Mouse (Mus musculus) heart, postnatal 0 days (tissue): ENCODE data around the gene Gm20431. TPM values are rescaled to one million over a fixed set of nuclear protein-coding genes. Genes with fewer than 3 reads are reported as not detected.

Source experiments
- ATAC-seq: fragments of 200-750 bp; cut with Nextera tagmentation; 2 replicates; pipeline ENCODE4 v1.8.0; 2017; ENCODE audit warnings: low read depth, moderate number of reproducible peaks, moderate library complexity; ENCODE audit not compliant: insufficient read depth
- DNase-seq: peaks from one replicate; pipeline ENCODE4 v3.0.0-alpha.2; 2016; ENCODE audit warnings: low spot score
- H3K27ac ChIP-seq: fragments of 300-500 bp; sonication (generic); 2 replicates; pipeline ENCODE4 v1.5.1; 2014; ENCODE audit warnings: low read depth, mild to moderate bottlenecking
- H3K27me3 ChIP-seq: fragments of 300-500 bp; sonication (generic); 2 replicates; pipeline ENCODE4 v1.6.1; 2014; ENCODE audit warnings: low read length, mixed read lengths; ENCODE audit not compliant: control insufficient read depth, insufficient read depth
- H3K36me3 ChIP-seq: fragments of 300-500 bp; sonication (generic); replicated peaks from 2 replicates; pipeline ENCODE4 v1.6.1; 2014; ENCODE audit warnings: low read length, mixed read lengths; ENCODE audit not compliant: control insufficient read depth, insufficient read depth
- H3K4me1 ChIP-seq: fragments of 300-500 bp; sonication (generic); 2 replicates; pipeline ENCODE4 v1.6.1; 2014; ENCODE audit warnings: antibody characterized with exemption; ENCODE audit not compliant: control insufficient read depth, insufficient read depth
- H3K4me2 ChIP-seq: fragments of 300-500 bp; sonication (generic); 2 replicates; pipeline ENCODE4 v1.6.1; 2014; ENCODE audit warnings: low read depth, mild to moderate bottlenecking, low read length, moderate library complexity
- H3K4me3 ChIP-seq: fragments of 300-500 bp; sonication (generic); 2 replicates; pipeline ENCODE4 v1.5.1; 2014; ENCODE audit warnings: low read depth, low read length
- H3K9ac ChIP-seq: fragments of 300-500 bp; sonication (generic); replicated peaks from 2 replicates; pipeline ENCODE4 v1.6.1; 2014; ENCODE audit warnings: low read depth, low read length, mixed read lengths
- H3K9me3 ChIP-seq: fragments of 300-500 bp; sonication (generic); replicated peaks from 2 replicates; pipeline ENCODE4 v1.6.1; 2016; ENCODE audit warnings: low read length; ENCODE audit not compliant: control insufficient read depth
- CTCF ChIP-seq: IDR thresholded peaks from 2 replicates; pipeline ENCODE4 v1.5.1; 2016; ENCODE audit warnings: antibody characterized with exemption, control low read depth, low read depth
- EP300 ChIP-seq: IDR thresholded peaks from 2 replicates; pipeline ENCODE4 v1.6.1; 2016; ENCODE audit warnings: antibody characterized with exemption, low read depth
- WGBS: fragments of 180-500 bp; shearing (Covaris S2); extraction: QIAGEN DNeasy Blood & Tissue Kit; methylation state at CpG from one replicate; pipeline ENCODE4 v1.1.7; 2014; 5-methylcytosine and 5-hydroxymethylcytosine counted together
- polyA plus RNA-seq: library from polyadenylated mRNA; unstranded; fragments of >200 nt; fragmentation: Nextera tagmentation; extraction: Ambion mirVana; gene quantifications from 2 replicates; pipeline ENCODE4 v1.2.1, GENCODE M21; 2015
- total RNA-seq: library from RNA; depleted of rRNA; stranded (reverse); fragments of >200 nt; gene quantifications from 2 replicates; pipeline ENCODE4 v1.2.3, GENCODE M21; 2014; ENCODE audit warnings: low replicate concordance

Gm20431 gene
- total and polyA plus RNA-seq, 2 experiments from 2014 or later = 5.1 to 5.8 TPM

DNA sequence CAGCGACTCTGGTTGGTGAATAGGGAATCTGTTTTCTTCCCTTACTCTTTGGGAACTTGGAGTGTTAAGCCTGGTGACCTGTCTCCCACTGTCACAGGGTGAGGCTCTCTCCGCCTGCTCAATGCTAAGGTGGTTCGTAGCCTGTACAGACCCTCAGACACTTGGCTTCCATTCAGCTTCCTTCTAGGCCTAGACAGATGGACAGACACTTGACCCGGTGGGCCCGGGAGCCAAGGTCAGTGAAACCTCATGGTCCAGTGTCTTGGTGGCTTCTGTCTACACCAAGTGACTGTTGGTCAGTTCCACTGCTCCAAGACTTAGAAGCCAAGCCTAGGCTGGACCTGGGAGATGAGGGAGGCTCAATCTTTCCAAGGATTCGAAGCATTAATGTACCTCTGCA lies 30.1 kb upstream of the Gm20431 start:
- TF ChIP-seq CTCF = no peak
- no peak for TF ChIP-seq EP300
- peak overlapping the region; percentile 95 for H3K4me2 ChIP-seq
- 81% methylated on average over 6 of the region's 6 CpGs for WGBS
- H3K4me1 ChIP-seq = peaks cover 16% of the 10 kb centered on the region; the same call in 1 of the 2 replicates
- H3K4me3 ChIP-seq = peak overlapping the region; percentile 73
- no peak for ATAC-seq
- no peaks in the 10 kb centered on the region for H3K27me3 ChIP-seq
- H3K27ac ChIP-seq = 0 out of 2 replicates have a peak overlapping the region, but pooled peaks have one; percentile 18
- no peaks in the 10 kb centered on the region for H3K9me3 ChIP-seq
- H3K9ac ChIP-seq = peak overlapping the region; percentile 86; the same call in 1 of the 2 replicates
- no peak for DNase-seq
- H3K36me3 ChIP-seq = no peaks in the 10 kb centered on the region

DNA sequence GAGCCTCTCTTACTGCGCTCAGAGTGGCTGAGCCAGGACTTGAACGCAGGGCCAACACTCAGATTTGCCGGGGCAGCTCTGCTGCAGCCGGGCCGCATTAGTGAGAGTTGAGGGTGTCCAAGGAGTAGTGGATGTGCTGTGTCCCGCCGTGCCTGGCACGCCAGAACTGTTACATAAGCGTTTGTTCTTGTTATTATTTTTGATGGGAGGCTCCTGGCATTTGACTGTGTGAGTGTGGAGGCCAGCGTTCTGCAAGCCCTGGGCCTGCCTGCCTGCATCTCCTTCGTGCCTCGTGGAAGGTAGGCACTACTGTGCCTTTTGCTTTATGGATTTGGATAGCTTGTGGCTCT lies 29.6 kb upstream of the Gm20431 start:
- H3K4me1 ChIP-seq = peaks cover 12% of the 10 kb centered on the region; the same call in 1 of the 2 replicates
- no peaks in the 10 kb centered on the region for H3K9me3 ChIP-seq
- peak overlapping the region; percentile 73 for H3K4me3 ChIP-seq
- H3K9ac ChIP-seq = peak overlapping the region; percentile 86
- H3K36me3 ChIP-seq = no peaks in the 10 kb centered on the region
- peak overlapping the region; percentile 95 for H3K4me2 ChIP-seq
- TF ChIP-seq EP300 = no peak
- no peak for TF ChIP-seq CTCF
- no peak for ATAC-seq
- 68% methylated on average over 12 of the region's 12 CpGs for WGBS
- no peaks in the 10 kb centered on the region for H3K27me3 ChIP-seq
- DNase-seq = no peak
- H3K27ac ChIP-seq = 0 out of 2 replicates have a peak overlapping the region, but pooled peaks have one; percentile 18

DNA sequence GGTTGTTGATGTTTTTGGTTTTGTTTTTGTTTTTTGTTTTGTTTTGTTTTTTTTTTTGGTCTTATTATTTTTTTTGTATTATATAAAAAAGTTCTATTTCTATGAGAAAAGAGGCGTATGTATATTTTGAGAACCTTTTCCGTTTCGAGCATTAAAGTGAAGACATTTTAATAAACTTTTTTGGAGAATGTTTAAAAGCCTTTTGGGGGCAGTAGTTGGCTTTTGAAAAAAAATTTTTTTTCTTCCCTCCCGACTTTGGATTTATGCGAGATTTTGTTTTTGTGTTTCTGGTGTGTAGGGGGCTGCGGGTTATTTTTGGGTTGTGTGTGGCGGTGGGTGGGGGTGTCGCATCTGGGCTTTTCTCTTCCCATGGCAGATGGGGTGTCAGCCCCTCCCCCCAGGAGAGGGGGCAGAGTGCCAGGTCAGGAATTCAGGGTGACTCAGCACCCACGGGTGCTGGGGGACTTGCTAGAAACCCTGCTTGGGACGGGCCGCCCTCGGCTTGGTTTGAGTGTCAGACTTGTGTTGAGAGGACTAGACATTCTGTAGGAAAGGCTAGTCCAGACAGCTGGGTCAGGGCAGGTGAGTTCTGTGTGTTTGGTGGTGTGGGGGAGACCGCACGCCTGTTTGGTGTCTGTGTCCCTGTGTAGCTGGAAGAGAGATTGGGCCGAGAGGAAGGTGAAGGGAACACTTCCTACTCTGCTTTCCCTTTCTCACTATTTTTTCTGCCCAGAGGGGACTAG lies 29.1 kb upstream of the Gm20431 start:
- Histone ChIP-seq H3K4me1 (peaks cover 12% of the 10 kb centered on the region; the same call in 1 of the 2 replicates), H3K27me3 (no peaks in the 10 kb centered on the region), H3K9ac (peak overlapping the region; percentile 86), H3K4me3 (peak overlapping the region; percentile 73), H3K36me3 (no peaks in the 10 kb centered on the region), H3K4me2 (peak overlapping the region; percentile 95), H3K9me3 (no peaks in the 10 kb centered on the region), H3K27ac (0 out of 2 replicates have a peak overlapping the region, but pooled peaks have one; percentile 18)
- DNase-seq = no peak
- TF ChIP-seq EP300 (no peak), CTCF (no peak)
- ATAC-seq = no peak
- 52% methylated on average over 15 of the region's 15 CpGs for WGBS

DNA sequence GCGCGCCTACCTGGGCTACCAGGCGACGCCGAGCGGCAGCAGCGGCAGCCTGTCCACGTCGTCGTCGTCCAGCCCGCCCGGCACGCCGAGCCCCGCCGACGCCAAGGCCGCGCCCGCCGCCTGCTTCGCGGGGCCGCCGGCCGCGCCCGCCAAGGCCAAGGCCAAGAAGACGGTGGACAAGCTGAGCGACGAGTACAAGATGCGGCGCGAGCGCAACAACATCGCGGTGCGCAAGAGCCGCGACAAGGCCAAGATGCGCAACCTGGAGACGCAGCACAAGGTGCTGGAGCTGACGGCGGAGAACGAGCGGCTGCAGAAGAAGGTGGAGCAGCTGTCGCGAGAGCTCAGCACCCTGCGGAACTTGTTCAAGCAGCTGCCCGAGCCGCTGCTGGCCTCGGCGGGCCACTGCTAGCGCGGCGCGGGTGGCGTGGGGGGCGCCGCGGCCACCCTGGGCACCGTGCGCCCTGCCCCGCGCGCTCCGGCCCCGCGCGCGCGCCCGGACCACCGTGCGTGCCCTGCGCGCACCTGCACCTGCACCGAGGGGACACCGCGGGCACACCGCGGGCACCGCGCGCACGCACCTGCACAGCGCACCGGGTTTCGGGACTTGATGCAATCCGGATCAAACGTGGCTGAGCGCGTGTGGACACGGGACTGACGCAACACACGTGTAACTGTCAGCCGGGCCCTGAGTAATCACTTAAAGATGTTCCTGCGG lies 28.4 kb upstream of the Gm20431 start, which contains the start of gene Tmem189:
Gene Tmem189 (minus strand): TSS at position 322 of the 718 bp plus-strand sequence.
- Histone ChIP-seq H3K9me3 (no peaks in the 10 kb centered on the region), H3K4me1 (peaks cover 12% of the 10 kb centered on the region; the same call in 1 of the 2 replicates), H3K27me3 (no peaks in the 10 kb centered on the region), H3K4me2 (peak within 1 kb of the TSS; percentile 95), H3K4me3 (peak within 1 kb of the TSS; percentile 73), H3K9ac (peak within 1 kb of the TSS; percentile 86), H3K36me3 (no peaks in the 10 kb centered on the region), H3K27ac (peak within 1 kb of the TSS; percentile 86)
- WGBS = 1% methylated on average over 91 of the region's 99 CpGs
- no peak; the same call in none of the 2 replicates for ATAC-seq
- TF ChIP-seq CTCF = no peak
- peak; percentile 60 for DNase-seq

DNA sequence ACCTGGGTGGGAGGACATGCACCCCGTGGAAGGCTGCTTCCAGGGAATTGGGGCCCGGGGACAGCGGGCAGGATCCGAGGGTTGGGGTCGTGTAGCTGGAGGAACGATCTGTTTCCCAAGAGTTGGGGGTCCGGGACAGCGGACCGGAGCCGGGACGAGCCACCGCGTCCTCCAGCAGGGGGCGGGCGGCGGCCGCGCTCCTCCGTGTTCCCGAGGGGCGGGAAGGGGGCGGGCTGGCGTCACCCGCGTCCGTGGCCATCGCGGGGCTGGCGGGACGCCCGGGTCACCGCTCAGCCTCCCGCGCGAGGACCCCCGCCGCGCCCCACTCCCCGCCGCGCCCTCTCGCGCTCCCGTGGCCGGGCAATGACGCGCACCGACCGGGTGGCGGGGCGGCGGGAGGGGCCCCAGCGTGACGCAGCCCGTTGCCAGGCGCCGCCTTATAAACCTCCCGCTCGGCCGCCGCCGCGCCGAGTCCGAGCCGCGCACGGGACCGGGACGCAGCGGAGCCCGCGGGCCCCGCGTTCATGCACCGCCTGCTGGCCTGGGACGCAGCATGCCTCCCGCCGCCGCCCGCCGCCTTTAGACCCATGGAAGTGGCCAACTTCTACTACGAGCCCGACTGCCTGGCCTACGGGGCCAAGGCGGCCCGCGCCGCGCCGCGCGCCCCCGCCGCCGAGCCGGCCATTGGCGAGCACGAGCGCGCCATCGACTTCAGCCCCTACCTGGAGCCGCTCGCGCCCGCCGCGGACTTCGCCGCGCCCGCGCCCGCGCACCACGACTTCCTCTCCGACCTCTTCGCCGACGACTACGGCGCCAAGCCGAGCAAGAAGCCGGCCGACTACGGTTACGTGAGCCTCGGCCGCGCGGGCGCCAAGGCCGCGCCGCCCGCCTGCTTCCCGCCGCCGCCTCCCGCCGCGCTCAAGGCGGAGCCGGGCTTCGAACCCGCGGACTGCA lies 27.5 kb upstream of the Gm20431 start, which contains the start of gene Cebpb:
Gene Cebpb (plus strand): TSS at position 418 of the 954 bp plus-strand sequence.
- peak; percentile 66 for DNase-seq
- Histone ChIP-seq H3K4me2 (peak within 1 kb of the TSS; percentile 95), H3K4me1 (peaks cover 12% of the 10 kb centered on the region; the same call in 1 of the 2 replicates), H3K9me3 (no peaks in the 10 kb centered on the region), H3K27me3 (no peaks in the 10 kb centered on the region), H3K4me3 (peak within 1 kb of the TSS; percentile 73), H3K9ac (peak within 1 kb of the TSS; percentile 86), H3K27ac (peak within 1 kb of the TSS; percentile 86), H3K36me3 (no peaks in the 10 kb centered on the region)
- WGBS = under 1% methylated on average over 99 of the region's 147 CpGs
- TF ChIP-seq EP300 (no peak), CTCF (peak; percentile 58)
- ATAC-seq = peak; percentile 75
